Mouse (Mus musculus) T-helper 17 cell (primary cell): ENCODE results near the gene Olfr702.

Source experiments
- in situ Hi-C, 2 experiments: fragments of 300-600 bp; cut with MboI, MseI; formaldehyde crosslinking; loops; 1 replicate in 1 of 2; 2 replicates in 1 of 2; pipeline ENCODE4 v1.15.1; 2025; ENCODE audit warnings: high pct_unique_total_duplicates in 2 of 2

The Olfr702 gene

DNA sequence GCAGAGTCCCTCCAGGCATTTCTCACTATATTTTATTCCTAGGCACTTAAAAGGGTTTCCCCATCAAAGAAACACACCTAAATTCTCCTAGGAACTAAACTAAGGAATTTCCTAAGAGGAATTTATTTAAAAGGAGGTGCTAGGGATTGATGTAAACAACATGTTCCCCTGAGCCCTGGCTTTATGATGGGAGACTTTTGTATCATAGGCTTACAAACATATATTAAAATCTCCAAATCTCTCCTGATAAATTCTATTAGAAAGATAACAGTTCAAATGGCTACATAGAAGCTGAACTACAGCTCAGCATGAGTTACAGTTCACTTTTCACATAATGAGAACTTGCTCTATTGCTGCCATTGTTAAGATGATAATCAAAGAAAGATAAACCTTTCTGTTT lies at the start of gene Olfr702:
TSS of gene Olfr702 (minus strand) at position 101 of the 400 bp plus-strand sequence.
- in situ Hi-C loops, result no loop called here

DNA sequence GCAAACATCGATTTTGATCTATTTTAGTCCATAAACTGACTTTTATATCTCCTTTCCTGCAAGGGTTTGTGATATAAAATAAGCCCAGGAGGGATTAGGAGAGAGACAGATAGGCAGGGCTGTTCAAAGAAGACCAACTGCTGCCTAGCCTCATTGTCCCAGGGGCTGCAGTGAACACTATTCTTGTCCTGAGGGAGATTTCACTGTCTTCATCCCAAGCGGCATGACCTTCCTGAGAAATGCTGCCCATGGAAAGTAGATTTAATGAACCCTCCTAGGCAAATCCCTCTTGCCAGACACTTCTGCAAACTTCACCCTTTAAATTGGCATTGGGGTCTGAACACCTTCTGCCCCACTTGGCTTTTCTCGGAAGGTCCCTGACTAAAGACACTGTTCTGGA lies 43.1 kb upstream of the Olfr702 start, which contains the start of gene Olfr705:
TSS of gene Olfr705 (minus strand) at position 101 of the 400 bp plus-strand sequence.
- in situ Hi-C loops, result no loop called here

DNA sequence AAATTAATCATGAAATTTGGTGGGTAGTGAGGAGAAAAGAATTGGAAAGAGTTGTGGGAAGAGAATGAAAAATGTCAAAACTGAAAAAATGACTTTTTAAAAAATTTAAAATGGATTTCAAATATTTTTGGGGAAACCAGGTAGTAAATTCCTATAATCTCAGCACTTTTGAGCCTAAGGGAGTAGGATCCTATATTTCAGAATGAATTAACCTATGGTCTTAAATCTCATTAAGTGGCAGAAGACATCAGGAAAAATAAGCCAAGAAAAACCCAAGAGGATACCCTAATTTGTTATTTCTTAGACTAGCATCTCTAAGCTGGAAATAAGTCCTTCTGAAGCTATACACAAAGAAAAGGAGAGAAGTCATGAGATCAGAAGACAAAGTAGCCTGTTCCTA lies 29.2 kb upstream of the Olfr702 start, which contains the start of gene Olfr704:
TSS of gene Olfr704 (plus strand) at position 301 of the 400 bp plus-strand sequence.
- in situ Hi-C loops, result no loop called here

DNA sequence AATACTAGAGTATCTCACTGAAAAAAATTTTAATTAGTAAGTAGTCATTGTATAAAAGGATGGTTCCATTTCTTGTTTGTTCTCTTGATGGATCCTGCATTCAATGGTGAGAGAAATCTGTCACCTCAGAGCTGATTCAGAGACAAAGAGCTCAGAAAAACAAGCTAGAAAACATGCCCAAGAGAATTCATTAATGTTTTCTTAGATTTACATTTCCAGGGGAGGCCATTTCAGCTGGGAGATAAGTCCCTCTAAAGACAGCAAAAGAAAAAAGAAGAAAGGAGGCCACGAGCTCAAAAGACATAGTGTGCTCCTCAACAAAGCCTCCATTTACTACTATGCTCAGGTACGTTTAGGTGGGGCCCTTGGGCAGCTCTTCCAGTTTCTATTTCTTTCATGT lies 9.4 kb upstream of the Olfr702 start, which contains the start of gene Olfr703:
TSS of gene Olfr703 (plus strand) at position 301 of the 400 bp plus-strand sequence.
- in situ Hi-C loops, result no loop called here

GRCm38 (mm10) chr7:106818414-106818813 lies 15.3 kb downstream of the Olfr702 start:
- in situ Hi-C loops, result no loop called here

DNA sequence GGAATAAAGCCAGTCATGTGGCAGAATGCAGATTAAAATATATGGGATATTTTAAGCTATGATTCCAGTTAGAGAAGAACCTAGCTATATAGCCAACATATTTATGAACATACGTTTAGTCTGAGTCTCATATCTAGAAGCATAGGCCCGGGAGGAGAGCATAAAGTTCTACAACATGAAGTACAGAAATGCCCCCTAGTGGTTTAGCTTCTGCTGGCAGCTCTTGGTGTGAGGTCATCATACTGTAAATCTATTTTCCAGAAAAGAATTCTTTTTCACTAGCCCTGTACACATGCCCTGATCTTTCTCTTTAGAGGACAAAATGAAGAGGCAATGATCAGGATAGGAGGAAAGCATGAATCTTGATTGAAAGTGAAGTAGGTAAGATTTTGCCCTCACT lies 17.9 kb downstream of the Olfr702 start:
- in situ Hi-C loops, result no loop called here

DNA sequence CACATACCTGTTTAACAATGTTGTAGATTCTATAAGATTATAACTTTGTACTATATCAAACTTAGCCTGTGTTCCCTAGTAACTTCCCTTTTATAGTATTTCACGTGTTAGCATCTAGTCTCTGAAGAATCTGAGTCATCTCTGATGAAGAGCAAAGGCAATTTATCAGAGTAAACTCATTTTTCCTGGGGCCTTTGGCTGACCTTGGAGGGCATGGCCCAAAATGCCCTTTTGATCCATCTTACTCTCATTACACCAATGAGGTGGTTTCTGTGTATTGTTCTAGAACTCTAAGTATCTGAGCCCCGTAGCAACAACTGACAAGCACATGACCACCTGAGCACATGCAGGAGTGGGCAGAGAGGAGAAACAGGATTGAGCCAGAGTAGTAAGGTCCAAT lies 19.9 kb downstream of the Olfr702 start, which contains the start of gene Olfr701:
TSS of gene Olfr701 (plus strand) at position 301 of the 400 bp plus-strand sequence.
- in situ Hi-C loops, result no loop called here

GRCm38 (mm10) chr7:106808734-106809133 lies 25.0 kb downstream of the Olfr702 start, which contains the start of gene Olfr700:
Gene Olfr700, minus strand, starts transcription at chr7:106808834.
- in situ Hi-C loops, result no loop called here

DNA sequence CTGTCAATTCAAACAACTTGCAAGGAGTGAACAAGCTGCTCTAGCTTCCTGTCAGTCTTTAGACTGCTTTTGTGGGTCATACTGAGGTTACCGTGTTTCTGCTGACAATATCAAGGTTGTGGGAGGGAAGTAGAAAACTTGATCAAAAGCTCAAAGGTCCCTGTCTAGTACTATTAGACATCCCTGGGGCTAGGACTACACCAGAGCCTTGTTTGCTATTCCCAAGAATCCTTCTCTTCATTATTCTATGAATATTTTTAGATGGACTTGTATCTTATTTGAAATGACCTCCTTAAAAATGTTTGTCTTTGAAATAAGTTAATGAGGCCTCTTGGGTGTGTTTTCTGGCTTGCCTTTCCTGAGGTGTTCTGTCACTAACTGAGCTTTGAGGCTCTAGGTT lies 40.6 kb downstream of the Olfr702 start, which contains the start of gene Olfr699:
TSS of gene Olfr699 (minus strand) at position 101 of the 400 bp plus-strand sequence.
- in situ Hi-C loops, result no loop called here

DNA sequence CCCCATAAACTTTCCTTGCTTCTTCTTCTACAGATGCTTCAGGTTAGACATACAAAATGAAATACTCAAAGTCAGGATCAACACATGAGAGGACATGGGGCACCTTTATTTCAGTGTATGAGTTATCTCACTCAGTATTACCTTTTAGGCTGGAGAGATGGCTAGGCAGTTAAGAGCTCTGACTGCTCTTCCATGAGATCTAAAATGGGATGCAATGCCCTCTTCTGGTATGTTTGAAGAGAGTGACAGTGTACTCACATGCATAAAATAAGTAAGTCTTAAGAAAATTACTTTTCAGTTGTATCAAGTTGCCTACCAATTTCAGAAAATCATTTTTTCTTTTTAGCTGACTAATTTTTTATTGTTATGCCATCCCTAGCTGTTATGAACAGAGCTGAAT lies 45.4 kb downstream of the Olfr702 start:
- in situ Hi-C loops, result no loop called here
